Mouse (Mus musculus) gastrocnemius, postnatal 10 days (tissue): ENCODE data around the gene Prps2. TPM values are rescaled to one million over a fixed set of nuclear protein-coding genes. Genes with fewer than 3 reads are reported as not detected.
"Not testable (repeated sequence)": the region's sequence is repeated elsewhere in the genome, so short reads cannot be mapped to it uniquely, and the experiment has no call there.

Source experiments
- DNase-seq: peaks from one replicate; pipeline ENCODE4 v3.0.0; 2021; ENCODE audit warnings: mixed read lengths
- long read RNA-seq, 2 experiments: library from polyadenylated mRNA; stranded (forward); transcript quantifications; one replicate each; pipeline ENCODE4 v2.0.0; 2021
- total RNA-seq, 2 experiments: library from RNA; stranded (reverse); gene quantifications; 2 replicates each; pipeline ENCODE4 v1.2.3; 2021

Gene Prps2
- total RNA-seq: 1 to 10 TPM; 3.8 to 7.2 TPM
- long read RNA-seq, experiment 1, transcript Prps2-201 (7 exons, 3,699 nt): major isoform, 8 of 11 reads
- long read RNA-seq, experiment 1, partial matches to known transcripts: 1 of 11 reads
- long read RNA-seq, experiment 1, other reads (novel, unspliced or antisense): 1 of 11 reads
- long read RNA-seq, experiment 2, partial matches to known transcripts: 0 of 4 reads
- long read RNA-seq, experiment 2, other reads (novel, unspliced or antisense): 1 of 4 reads

DNA sequence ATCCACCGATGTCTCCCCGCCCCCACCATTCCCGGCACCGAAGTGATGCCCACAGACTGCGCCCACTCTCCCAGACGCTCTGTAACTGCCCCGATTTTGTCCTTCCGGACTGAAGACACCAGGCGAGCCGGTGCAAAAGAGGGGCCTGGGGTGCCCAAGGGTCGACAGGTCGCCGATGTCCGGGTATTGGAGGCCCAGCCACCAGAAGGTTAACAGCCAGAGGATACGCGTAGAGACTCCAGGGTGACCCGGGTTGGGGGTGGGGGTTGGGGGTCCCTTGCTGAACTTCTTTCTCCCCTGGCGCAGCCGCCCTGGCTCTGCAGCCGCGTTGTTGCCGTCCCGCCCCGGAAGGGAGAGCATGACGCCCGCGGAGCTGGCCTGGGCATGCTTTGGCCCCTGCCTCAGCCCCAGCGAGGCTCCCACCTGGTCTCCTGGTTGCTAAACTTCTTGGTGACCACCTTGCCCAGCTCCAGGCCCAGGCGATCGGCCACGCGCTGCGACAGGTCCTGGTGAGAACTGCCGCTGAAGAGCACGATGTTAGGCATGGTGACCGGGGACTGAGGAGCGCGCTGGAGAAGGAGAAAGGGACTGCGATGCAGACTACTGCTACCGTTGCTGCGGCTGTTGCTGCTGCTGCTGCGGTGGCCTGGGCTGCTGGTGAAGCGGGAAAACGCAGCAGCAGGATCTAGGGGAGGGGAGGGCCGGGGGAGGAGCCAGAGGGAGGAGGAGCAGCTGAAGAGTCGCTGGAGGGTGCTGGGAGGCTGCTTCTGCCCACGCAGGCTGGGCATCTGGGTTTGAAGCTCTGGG lies at the start of gene Prps2:
Gene Prps2, minus strand, starts transcription at position 703 of the 807 bp plus-strand sequence.
- DNase-seq: peak; percentile 12

GRCm38 (mm10) chrX:167417654-167418053 lies 35.1 kb upstream of the Prps2 start:
- no peak for DNase-seq

- DNase-seq: no peak
These were observed 12.4 kb upstream of the Prps2 start for GRCm38 (mm10) chrX:167394940-167395339.

- DNase-seq: no peak
These were observed 4.1 kb upstream of the Prps2 start for GRCm38 (mm10) chrX:167386647-167387046.

GRCm38 (mm10) chrX:167382854-167383186 lies 271 bp upstream of the Prps2 start:
- no peak for DNase-seq

GRCm38 (mm10) chrX:167381583-167382046 lies 934 bp downstream of the Prps2 start:
- DNase-seq: peak; percentile 7

DNA sequence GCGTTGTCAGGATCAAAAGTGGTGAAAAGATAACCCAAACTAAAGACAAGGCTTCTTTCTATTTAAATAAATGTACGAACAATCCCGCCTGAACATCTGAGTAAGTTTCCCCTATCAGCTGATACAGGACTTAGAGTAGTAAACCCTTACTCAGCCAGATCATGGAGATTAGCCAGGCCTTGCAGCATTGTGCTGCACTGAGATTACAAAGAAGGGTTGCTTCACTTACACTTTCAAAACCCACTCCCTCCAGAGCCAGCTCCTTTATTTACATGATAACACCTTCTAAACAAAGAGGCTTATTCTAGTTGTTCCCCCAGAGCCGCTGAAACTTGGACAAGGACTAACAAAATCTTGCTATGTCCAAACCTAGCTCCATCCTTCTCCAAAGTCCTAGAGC lies 2.5 kb downstream of the Prps2 start:
- DNase-seq: no peak

- DNase-seq: not testable (repeated sequence)
These were observed 21.3 kb downstream of the Prps2 start for GRCm38 (mm10) chrX:167361231-167361630.

GRCm38 (mm10) chrX:167359704-167360103 lies 22.8 kb downstream of the Prps2 start:
- DNase-seq: no peak

- no peak for DNase-seq
These were observed 25.1 kb downstream of the Prps2 start for GRCm38 (mm10) chrX:167357415-167357814.

DNA sequence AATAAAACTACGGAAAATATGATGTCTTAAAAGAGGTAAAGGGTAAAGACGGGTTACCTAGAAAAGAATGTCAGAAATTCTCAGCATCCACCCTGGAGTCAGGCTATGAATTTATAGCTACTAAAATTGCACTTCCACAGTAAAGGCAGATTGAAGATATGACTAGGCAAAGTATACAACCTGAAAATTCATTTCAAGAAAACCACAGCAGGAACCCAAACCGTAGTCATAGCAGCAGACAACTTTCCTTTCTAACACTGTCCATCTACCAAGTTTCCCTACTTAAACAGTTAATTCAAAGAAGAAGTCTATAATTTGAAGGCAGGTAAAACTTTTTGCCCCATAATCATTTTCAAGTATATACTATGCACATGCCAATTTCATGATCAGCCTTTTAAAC lies 26.6 kb downstream of the Prps2 start:
- no peak for DNase-seq

DNA sequence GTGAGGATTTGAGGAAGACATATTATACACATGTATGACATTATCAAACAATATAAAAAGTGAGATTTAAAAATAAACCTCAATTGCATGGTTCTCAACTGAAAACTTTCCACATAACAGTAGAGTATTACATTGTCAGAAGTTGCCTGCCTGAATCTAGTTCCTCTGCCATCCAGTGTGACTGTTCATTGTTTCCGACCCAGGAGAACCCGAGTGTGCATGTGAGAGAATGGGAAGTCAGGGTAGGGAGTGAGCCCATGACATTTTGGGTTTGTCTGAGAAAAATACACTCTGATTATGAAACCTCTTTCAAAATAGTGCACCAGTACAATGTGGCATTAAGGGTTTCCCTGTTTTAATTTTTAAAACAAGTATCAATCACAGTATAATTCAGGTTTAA lies 28.9 kb downstream of the Prps2 start:
- DNase-seq: no peak

- no peak for DNase-seq
These were observed 36.1 kb downstream of the Prps2 start for GRCm38 (mm10) chrX:167346440-167346839.

GRCm38 (mm10) chrX:167344356-167344755 lies 38.2 kb downstream of the Prps2 start:
- DNase-seq: no peak

DNA sequence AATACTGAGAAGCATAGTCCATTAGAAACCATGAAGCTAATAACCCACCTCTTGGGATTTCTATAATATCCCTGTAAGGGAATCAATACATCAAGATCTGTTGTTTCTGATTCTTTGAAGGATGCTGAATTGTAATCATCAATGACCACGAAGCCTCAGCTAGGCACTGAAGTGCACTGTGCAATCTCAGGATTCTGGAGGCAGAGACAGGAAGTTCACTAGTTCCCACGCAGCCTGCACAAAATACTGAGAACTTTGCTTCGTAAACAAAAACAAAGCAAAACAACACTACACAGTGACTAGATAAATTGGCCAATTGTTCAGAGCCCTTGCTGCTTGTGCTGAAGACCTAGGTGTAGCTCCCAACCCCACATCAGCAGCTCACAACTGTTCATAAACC lies 40.7 kb downstream of the Prps2 start:
- no peak for DNase-seq

DNA sequence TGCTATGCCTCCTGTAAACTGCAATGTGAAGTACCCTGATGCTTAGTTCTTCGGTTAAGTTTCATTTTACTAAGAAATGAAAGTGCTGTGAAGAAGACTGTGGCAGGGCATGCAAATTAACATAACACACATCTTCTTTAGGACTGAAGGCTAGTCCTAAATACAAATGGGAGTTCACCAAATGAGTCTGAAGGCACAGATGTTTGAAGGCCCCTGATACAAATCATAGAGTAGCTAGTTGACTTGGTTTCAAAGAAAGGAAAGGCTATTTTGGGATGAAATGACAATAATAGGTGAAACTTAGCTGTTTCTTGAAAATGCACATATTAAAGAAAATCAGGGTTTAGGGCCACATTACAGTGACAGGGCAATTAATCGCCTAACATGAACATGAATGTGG lies 42.4 kb downstream of the Prps2 start:
- no peak for DNase-seq

GRCm38 (mm10) chrX:167337990-167338389 lies 44.6 kb downstream of the Prps2 start:
- DNase-seq: no peak

GRCm38 (mm10) chrX:167334571-167334970 lies 48.0 kb downstream of the Prps2 start:
- DNase-seq: no peak

DNA sequence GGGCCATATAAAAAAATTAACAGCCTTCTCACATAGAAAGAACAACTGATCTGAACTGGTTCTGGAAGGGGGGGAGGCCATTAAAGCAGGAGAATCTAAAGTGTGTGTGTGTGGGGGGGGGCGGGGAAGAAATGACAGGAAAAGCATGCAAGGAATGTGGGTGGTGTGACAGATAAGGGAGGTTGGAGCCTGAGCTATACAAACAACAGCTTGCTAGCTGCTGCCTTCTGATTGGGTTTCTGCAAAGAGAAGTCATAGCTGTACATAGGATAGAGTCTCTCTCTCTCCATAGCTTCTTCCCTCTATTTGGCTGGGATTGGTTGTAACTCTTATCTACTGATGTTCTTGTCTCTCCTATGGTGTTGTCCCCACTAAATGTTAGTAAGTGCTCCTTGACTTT lies 49.9 kb downstream of the Prps2 start:
- no peak for DNase-seq

DNA sequence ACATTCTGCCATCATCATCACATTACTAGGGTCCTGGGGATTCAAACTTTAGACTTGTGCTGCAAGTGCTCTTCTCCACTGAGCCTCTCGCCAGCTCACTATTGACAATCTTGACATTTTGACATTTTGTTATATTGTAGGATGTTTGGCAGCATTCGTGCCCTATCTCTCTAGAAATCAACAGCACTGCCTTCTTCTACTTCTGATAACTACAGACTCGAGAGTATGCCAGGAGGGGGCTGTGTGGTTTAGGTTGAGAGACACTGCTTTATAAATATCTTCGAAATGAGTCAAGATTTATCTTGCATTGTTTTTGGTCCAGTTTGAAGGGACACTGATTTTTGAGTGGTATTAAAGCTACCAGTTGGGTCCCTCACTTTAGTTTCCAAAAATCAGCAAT lies 51.6 kb downstream of the Prps2 start:
- DNase-seq: no peak

DNA sequence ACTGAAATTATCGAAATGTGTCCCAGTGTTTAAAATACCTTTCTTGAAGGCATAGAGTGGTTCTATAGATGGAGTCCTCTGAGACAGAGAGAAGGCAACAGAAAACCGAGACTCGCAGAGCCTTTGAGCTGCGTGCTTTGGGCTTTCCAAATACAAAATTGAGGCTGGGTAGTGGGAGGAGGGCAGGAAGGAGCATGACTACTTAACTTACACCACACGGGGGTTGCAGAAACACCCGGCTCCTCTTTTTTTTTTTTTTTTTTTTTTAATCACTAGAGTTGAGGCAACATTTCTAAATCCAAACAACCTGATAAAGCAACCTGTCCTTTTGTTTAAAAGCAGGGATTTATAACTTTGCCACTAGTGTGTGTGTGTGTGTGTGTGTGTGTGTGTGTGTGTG lies 52.1 kb downstream of the Prps2 start, which contains the start of gene Tlr7:
Gene Tlr7, minus strand, starts transcription at position 160 of the 400 bp plus-strand sequence.
- DNase-seq: no peak

DNA sequence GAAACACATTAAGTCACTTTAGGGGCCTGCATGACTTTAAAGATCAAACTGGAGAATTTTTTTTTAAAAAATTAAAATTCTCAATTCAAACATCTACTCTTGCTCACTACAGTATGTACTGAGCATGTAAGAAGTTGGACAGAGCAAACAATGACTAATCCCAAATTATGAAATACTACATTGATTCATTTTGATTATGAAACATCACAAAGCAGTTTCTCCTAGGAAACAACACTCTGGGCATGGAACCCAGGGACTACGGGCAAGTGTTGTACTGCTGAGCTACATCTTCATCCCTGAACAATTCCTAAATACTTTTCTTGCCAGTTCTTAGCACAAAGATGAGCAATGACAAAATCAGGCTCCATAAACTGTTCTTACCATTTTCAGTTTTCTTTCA lies 52.9 kb downstream of the Prps2 start:
- DNase-seq: no peak

- DNase-seq: peak; percentile 2
These were observed 53.5 kb downstream of the Prps2 start for GRCm38 (mm10) chrX:167329098-167329497.

- no peak for DNase-seq
These were observed 54.0 kb downstream of the Prps2 start for GRCm38 (mm10) chrX:167328519-167328918.
